ENCODE assay signal across 10 mouse cellular contexts in the genomic region with DNA sequence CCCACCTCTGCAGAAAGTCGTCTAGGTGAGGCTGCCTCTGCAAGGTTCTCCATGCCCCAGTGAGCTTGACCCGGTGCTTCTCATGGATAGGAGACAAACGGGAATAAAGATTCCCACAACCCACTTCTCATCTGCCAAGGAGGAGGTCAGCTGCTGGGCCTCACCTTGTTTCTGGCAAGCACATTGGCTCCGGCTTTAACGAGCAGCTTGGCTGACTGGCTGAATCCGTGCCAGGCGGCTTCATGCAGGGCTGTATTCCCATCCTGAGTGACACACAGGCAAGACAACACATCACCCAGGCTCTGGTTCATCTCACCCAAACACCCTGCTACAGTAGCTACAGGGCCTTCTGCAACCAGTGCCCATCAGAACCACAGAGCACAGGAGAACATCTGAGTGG. TPM values are rescaled to one million over a fixed set of nuclear protein-coding genes. Genes with fewer than 3 reads are reported as not detected.
A peak's percentile ranks its signal among the peaks of the same experiment; 100 is the strongest.
DNase-seq lines count a peak whose midpoint lies in the region; ATAC-seq and TF ChIP-seq lines count a peak whose summit lies in the region.
"Had no signal": no experiment of that assay in that cellular context is flagged by ENCODE, and none has a peak within 500 bp of the region (broad histone marks: within the 10 kb centered on the region; RNA-seq: fewer than 3 reads in every experiment).

No protein-coding gene starts in this region.

- no peaks in the 10 kb centered on the region for H3K27me3 ChIP-seq in lung, postnatal 0 days (replicated peaks; ENCODE audit: insufficient read depth, low read length)
- H3K27me3 ChIP-seq: embryonic facial prominence, embryonic 12.5 days had no signal

- DNase-seq in adrenal gland, postnatal 10 days: peak; percentile 29
- no peak for DNase-seq in adrenal gland, adult (ENCODE audit: inconsistent age in 2 of 2, low spot score in 1 of 2)
- peak; percentile 19 to 44 for DNase-seq in left cerebral cortex, postnatal 14 days (ENCODE audit: low spot score in 2 of 2)
- no peak for DNase-seq in left cerebral cortex, adult 2 months (ENCODE audit: extremely low spot score in 1 of 2, low spot score in 2 of 2)
- peak; percentile 94 to 98 for DNase-seq in cerebellum, postnatal 14 days
- DNase-seq in kidney, postnatal 36 days: peak; percentile 40 to 59
- DNase-seq in lung, postnatal 0 days (ENCODE audit: low spot score): no peak
- no peak for DNase-seq in spleen, postnatal 14 days (ENCODE audit: low spot score in 2 of 2)
- DNase-seq: lung, adult 18-20 months had no signal

- no peak for TF ChIP-seq CTCF in left cerebral cortex, adult 2 months (IDR thresholded peaks at IDR 0.05)
- TF ChIP-seq CTCF in lung, postnatal 0 days (IDR thresholded peaks at IDR 0.05): no peak

- intact Hi-C loops in left cerebral cortex, postnatal 14 days (cut with DNase I): no loop called here
- intact Hi-C loops in left cerebral cortex, adult 2 months (cut with DNase I): no loop called here

- no peak overlapping the region for H3K9ac ChIP-seq in lung, postnatal 0 days (replicated peaks; ENCODE audit: low read depth)
- H3K9ac ChIP-seq: embryonic facial prominence, embryonic 12.5 days had no signal

- no peak overlapping the region for H3K27ac ChIP-seq in left cerebral cortex, adult 2 months
- H3K27ac ChIP-seq in lung, postnatal 0 days (ENCODE audit: low read length): no peak overlapping the region
- H3K27ac ChIP-seq: embryonic facial prominence, embryonic 12.5 days had no signal

- no peak for TF ChIP-seq EP300 in lung, postnatal 0 days (IDR thresholded peaks at IDR 0.05)

- no peak overlapping the region for H3K4me3 ChIP-seq in left cerebral cortex, adult 2 months
- no peak overlapping the region for H3K4me3 ChIP-seq in lung, postnatal 0 days (ENCODE audit: low read depth, low read length)
- H3K4me3 ChIP-seq: embryonic facial prominence, embryonic 12.5 days had no signal

- no peaks in the 10 kb centered on the region for H3K9me3 ChIP-seq in lung, postnatal 0 days (ENCODE audit: low read length)
- H3K9me3 ChIP-seq: embryonic facial prominence, embryonic 12.5 days had no signal

- H3K4me1 ChIP-seq in lung, postnatal 0 days (ENCODE audit: insufficient read depth, low read depth, low read length): no peaks in the 10 kb centered on the region

- ATAC-seq in lung, postnatal 0 days: no peak

- 60% methylated on average over 7 of the region's 7 CpGs for WGBS in lung, postnatal 0 days

- no peaks in the 10 kb centered on the region for H3K36me3 ChIP-seq in lung, postnatal 0 days (ENCODE audit: insufficient read depth, low read length)
- H3K36me3 ChIP-seq: embryonic facial prominence, embryonic 12.5 days had no signal

- no peak overlapping the region for H3K4me2 ChIP-seq in lung, postnatal 0 days (replicated peaks; ENCODE audit: low read depth, low read length)
- H3K4me2 ChIP-seq: embryonic facial prominence, embryonic 12.5 days had no signal

RNA-seq across cellular contexts. Expression of gene Lyrm2, which starts 26.9 kb away (rescaled TPM):
- 10 to 100 TPM; 47.8 to 52.8 TPM for total RNA-seq in adrenal gland, postnatal 10 days (2021)
- 10 to 100 TPM; 34.2 to 39.3 TPM for total RNA-seq in left cerebral cortex, postnatal 14 days (2021)
- total RNA-seq in left cerebral cortex, adult 2 months (2021): 10 to 100 TPM; 31.7 to 31.8 TPM
- polyA plus RNA-seq in lung, postnatal 0 days (2015; fragmentation: Nextera tagmentation; extraction: Ambion mirVana): 92.5 and 95.1 TPM in 2 replicates

Comparison
In these comparisons a context has a peak if more than half of its experiments do, and no peak if none do; other contexts are left out.
1. DNase-seq: peak in adrenal gland, postnatal 10 days (single experiment), left cerebral cortex, postnatal 14 days (2 of 2), cerebellum, postnatal 14 days (2 of 2) and kidney, postnatal 36 days (2 of 2); none in adrenal gland, adult (0 of 2), left cerebral cortex, adult 2 months (0 of 2), lung, postnatal 0 days (single experiment) and spleen, postnatal 14 days (0 of 2).